Mouse (Mus musculus): Measurements from ENCODE around the gene Tmem198. TPM values are rescaled to one million over a fixed set of nuclear protein-coding genes. Genes with fewer than 3 reads are reported as not detected.

Gene Tmem198
- total RNA-seq, 2 experiments from 2014 or later = not detected

GRCm38 (mm10) chr1:75451900-75452299 lies 27.4 kb upstream of the Tmem198 start:
- ATAC-seq (replicated peaks; ENCODE audit: low FRiP score, poor library complexity, severe bottlenecking) = no peak

GRCm38 (mm10) chr1:75455433-75455832 lies 23.9 kb upstream of the Tmem198 start:
- no peak for ATAC-seq (replicated peaks; ENCODE audit: low FRiP score, poor library complexity, severe bottlenecking)

GRCm38 (mm10) chr1:75455948-75456347 lies 23.4 kb upstream of the Tmem198 start:
- no peak for ATAC-seq (replicated peaks; ENCODE audit: low FRiP score, poor library complexity, severe bottlenecking)

GRCm38 (mm10) chr1:75456746-75457564 lies 22.4 kb upstream of the Tmem198 start:
- no peak for ATAC-seq (replicated peaks; ENCODE audit: low FRiP score, poor library complexity, severe bottlenecking)

GRCm38 (mm10) chr1:75457710-75458024 lies 21.7 kb upstream of the Tmem198 start:
- no peak for ATAC-seq (replicated peaks; ENCODE audit: low FRiP score, poor library complexity, severe bottlenecking)

GRCm38 (mm10) chr1:75458025-75458788 lies 21.1 kb upstream of the Tmem198 start:
- 0 out of 2 replicates have a peak, but pooled peaks have one; percentile 30 for ATAC-seq (replicated peaks; ENCODE audit: low FRiP score, poor library complexity, severe bottlenecking)

GRCm38 (mm10) chr1:75458789-75459684 lies 20.3 kb upstream of the Tmem198 start:
- no peak for ATAC-seq (replicated peaks; ENCODE audit: low FRiP score, poor library complexity, severe bottlenecking)

- ATAC-seq (replicated peaks; ENCODE audit: low FRiP score, poor library complexity, severe bottlenecking) = no peak
These were observed 19.0 kb upstream of the Tmem198 start for GRCm38 (mm10) chr1:75460297-75460696.

GRCm38 (mm10) chr1:75462636-75463035 lies 16.7 kb upstream of the Tmem198 start:
- peak; percentile 66; the same call in 1 of the 2 replicates for ATAC-seq (replicated peaks; ENCODE audit: low FRiP score, poor library complexity, severe bottlenecking)

- no peak for ATAC-seq (replicated peaks; ENCODE audit: low FRiP score, poor library complexity, severe bottlenecking)
These were observed 15.6 kb upstream of the Tmem198 start for GRCm38 (mm10) chr1:75463652-75464204.

- peak; percentile 57; the same call in 1 of the 2 replicates for ATAC-seq (replicated peaks; ENCODE audit: low FRiP score, poor library complexity, severe bottlenecking)
These were observed 12.0 kb upstream of the Tmem198 start for GRCm38 (mm10) chr1:75467215-75467927.

- no peak for ATAC-seq (replicated peaks; ENCODE audit: low FRiP score, poor library complexity, severe bottlenecking)
These were observed 10.0 kb upstream of the Tmem198 start for GRCm38 (mm10) chr1:75469287-75469825.

- no peak for ATAC-seq (replicated peaks; ENCODE audit: low FRiP score, poor library complexity, severe bottlenecking)
These were observed 2.9 kb upstream of the Tmem198 start for GRCm38 (mm10) chr1:75476441-75476840.

- ATAC-seq (replicated peaks; ENCODE audit: low FRiP score, poor library complexity, severe bottlenecking) = peak; percentile 43
These were observed 1.9 kb upstream of the Tmem198 start for GRCm38 (mm10) chr1:75477264-75477965.

- ATAC-seq (replicated peaks; ENCODE audit: low FRiP score, poor library complexity, severe bottlenecking) = no peak
These were observed 1.4 kb upstream of the Tmem198 start for GRCm38 (mm10) chr1:75477966-75478290.

GRCm38 (mm10) chr1:75478497-75478896 lies 835 bp upstream of the Tmem198 start:
- ATAC-seq (replicated peaks; ENCODE audit: low FRiP score, poor library complexity, severe bottlenecking) = no peak

GRCm38 (mm10) chr1:75479635-75479989 lies 280 bp downstream of the Tmem198 start:
- no peak for ATAC-seq (replicated peaks; ENCODE audit: low FRiP score, poor library complexity, severe bottlenecking)

- ATAC-seq (replicated peaks; ENCODE audit: low FRiP score, poor library complexity, severe bottlenecking) = no peak
These were observed 704 bp downstream of the Tmem198 start for GRCm38 (mm10) chr1:75480036-75480435.

GRCm38 (mm10) chr1:75480735-75481134 lies 1.4 kb downstream of the Tmem198 start:
- ATAC-seq (replicated peaks; ENCODE audit: low FRiP score, poor library complexity, severe bottlenecking) = no peak

Data from erythroblast, adult 5-6 weeks (primary cell).